Mouse (Mus musculus) heart, embryonic 15.5 days (tissue): ENCODE measurements at regions not wholly inside any gene's neighbourhood (a gene's known extent, or its start where the extent isn't known, plus 50 kb on each side); places are given as distances from the start of the nearest gene placed in this dataset.

ENCODE experiments used
- ATAC-seq: fragments of 200-750 bp; cut with Nextera tagmentation; replicated peaks from 2 replicates; pipeline ENCODE4 v1.8.0; 2017; ENCODE audit warnings: low read depth, moderate TSS enrichment; ENCODE audit not compliant: insufficient number of reproducible peaks, insufficient read depth, low FRiP score
- H3K27ac ChIP-seq: fragments of 300-500 bp; sonication (generic); 2 replicates; pipeline ENCODE4 v1.5.1; 2015; ENCODE audit warnings: mild to moderate bottlenecking, inconsistent platforms
- H3K27me3 ChIP-seq: fragments of 300-500 bp; sonication (generic); 2 replicates; pipeline ENCODE4 v1.6.1; 2015; ENCODE audit warnings: inconsistent platforms
- H3K36me3 ChIP-seq: fragments of 300-500 bp; sonication (generic); 2 replicates; pipeline ENCODE4 v1.6.1; 2015; ENCODE audit warnings: mild to moderate bottlenecking, inconsistent platforms
- H3K4me1 ChIP-seq: fragments of 300-500 bp; sonication (generic); replicated peaks from 2 replicates; pipeline ENCODE4 v1.6.1; 2015; ENCODE audit warnings: inconsistent platforms
- H3K4me2 ChIP-seq: fragments of 300-500 bp; sonication (generic); 2 replicates; pipeline ENCODE4 v1.6.1; 2015; ENCODE audit warnings: inconsistent platforms, mild to moderate bottlenecking, moderate library complexity
- H3K4me3 ChIP-seq: fragments of 300-500 bp; sonication (generic); 2 replicates; pipeline ENCODE4 v1.5.1; 2015; ENCODE audit warnings: mild to moderate bottlenecking, inconsistent platforms
- H3K9ac ChIP-seq: fragments of 300-500 bp; sonication (generic); 2 replicates; pipeline ENCODE4 v1.6.1; 2015; ENCODE audit warnings: mild to moderate bottlenecking, inconsistent platforms
- H3K9me3 ChIP-seq: fragments of 300-500 bp; sonication (generic); replicated peaks from 2 replicates; pipeline ENCODE4 v1.6.1; 2016; ENCODE audit warnings: inconsistent platforms
- WGBS: fragments of 180-500 bp; shearing (Covaris S2); methylation state at CpG from one replicate; pipeline ENCODE4 v1.1.7; 2015; ENCODE audit warnings: mixed read lengths; 5-methylcytosine and 5-hydroxymethylcytosine counted together

- Histone ChIP-seq H3K4me1 (no peaks in the 10 kb centered on the region), H3K4me3 (no peak overlapping the region), H3K36me3 (no peaks in the 10 kb centered on the region), H3K27me3 (no peaks in the 10 kb centered on the region), H3K4me2 (no peak overlapping the region), H3K27ac (no peak overlapping the region), H3K9me3 (no peaks in the 10 kb centered on the region), H3K9ac (no peak overlapping the region)
- no peak for ATAC-seq
- 72% methylated on average over 15 of the region's 15 CpGs for WGBS
Measured at GRCm38 (mm10) chr13:70165511-70166225, 363.5 kb downstream of the Med10 start.

- no peaks in the 10 kb centered on the region for H3K4me1 ChIP-seq
- no peak overlapping the region for H3K27ac ChIP-seq
- 44% methylated on average over 4 of the region's 4 CpGs for whole genome bisulfite sequencing
- no peaks in the 10 kb centered on the region for H3K36me3 ChIP-seq
- no peak overlapping the region for H3K4me3 ChIP-seq
- no peak overlapping the region for H3K9ac ChIP-seq
- H3K4me2 ChIP-seq: no peak overlapping the region
- no peaks in the 10 kb centered on the region for H3K27me3 ChIP-seq
- no peak for ATAC-seq
- no peaks in the 10 kb centered on the region for H3K9me3 ChIP-seq
Measured at GRCm38 (mm10) chr13:70167747-70168146, 365.6 kb downstream of the Med10 start.

GRCm38 (mm10) chr13:70168906-70169305 is 366.7 kb downstream of the Med10 start:
- no peak overlapping the region for H3K9ac ChIP-seq
- H3K9me3 ChIP-seq: no peaks in the 10 kb centered on the region
- H3K4me1 ChIP-seq: no peaks in the 10 kb centered on the region
- H3K36me3 ChIP-seq: no peaks in the 10 kb centered on the region
- WGBS: 77% methylated on average over 3 of the region's 3 CpGs
- H3K27me3 ChIP-seq: no peaks in the 10 kb centered on the region
- H3K4me2 ChIP-seq: no peak overlapping the region
- no peak for ATAC-seq
- H3K4me3 ChIP-seq: no peak overlapping the region
- H3K27ac ChIP-seq: no peak overlapping the region

- 80% methylated on average over 2 of the region's 2 CpGs for WGBS
- Histone ChIP-seq H3K4me3 (no peak overlapping the region), H3K36me3 (no peaks in the 10 kb centered on the region), H3K9ac (no peak overlapping the region), H3K4me2 (no peak overlapping the region), H3K27me3 (no peaks in the 10 kb centered on the region), H3K4me1 (no peaks in the 10 kb centered on the region), H3K9me3 (no peaks in the 10 kb centered on the region), H3K27ac (no peak overlapping the region)
- ATAC-seq: no peak
Measured at GRCm38 (mm10) chr13:70177066-70177465, 374.9 kb downstream of the Med10 start.

GRCm38 (mm10) chr13:70178073-70178491 is 375.9 kb downstream of the Med10 start:
- Histone ChIP-seq H3K9me3 (no peaks in the 10 kb centered on the region), H3K27ac (no peak overlapping the region), H3K27me3 (no peaks in the 10 kb centered on the region), H3K4me1 (no peaks in the 10 kb centered on the region), H3K36me3 (no peaks in the 10 kb centered on the region), H3K4me3 (no peak overlapping the region), H3K4me2 (no peak overlapping the region), H3K9ac (no peak overlapping the region)
- ATAC-seq: no peak
- 47% methylated on average over 8 of the region's 8 CpGs for WGBS

GRCm38 (mm10) chr13:70190978-70191377 is 388.8 kb downstream of the Med10 start:
- no peak for ATAC-seq
- no peaks in the 10 kb centered on the region for H3K27me3 ChIP-seq
- no peaks in the 10 kb centered on the region for H3K36me3 ChIP-seq
- no peak overlapping the region for H3K4me2 ChIP-seq
- 71% methylated on average over 4 of the region's 4 CpGs for WGBS
- no peak overlapping the region for H3K9ac ChIP-seq
- no peak overlapping the region for H3K27ac ChIP-seq
- H3K9me3 ChIP-seq: no peaks in the 10 kb centered on the region
- no peaks in the 10 kb centered on the region for H3K4me1 ChIP-seq
- no peak overlapping the region for H3K4me3 ChIP-seq

GRCm38 (mm10) chr13:70192101-70193025 is 390.2 kb downstream of the Med10 start:
- WGBS: 81% methylated on average over 13 of the region's 13 CpGs
- no peak overlapping the region for H3K27ac ChIP-seq
- no peaks in the 10 kb centered on the region for H3K27me3 ChIP-seq

GRCm38 (mm10) chr13:70193270-70193669 is 391.1 kb downstream of the Med10 start:
- H3K36me3 ChIP-seq: no peaks in the 10 kb centered on the region
- 86% methylated on average over 9 of the region's 9 CpGs for whole genome bisulfite sequencing
- no peak overlapping the region for H3K4me2 ChIP-seq
- no peaks in the 10 kb centered on the region for H3K4me1 ChIP-seq
- H3K4me3 ChIP-seq: no peak overlapping the region
- H3K9me3 ChIP-seq: no peaks in the 10 kb centered on the region
- H3K9ac ChIP-seq: no peak overlapping the region
- ATAC-seq: no peak
- no peak overlapping the region for H3K27ac ChIP-seq
- H3K27me3 ChIP-seq: no peaks in the 10 kb centered on the region

More at GRCm38 (mm10) chr13:70192101-70193025, 390.2 kb downstream of the Med10 start:
- Histone ChIP-seq H3K4me1 (no peaks in the 10 kb centered on the region), H3K4me2 (no peak overlapping the region), H3K9me3 (no peaks in the 10 kb centered on the region), H3K36me3 (no peaks in the 10 kb centered on the region), H3K9ac (no peak overlapping the region), H3K4me3 (no peak overlapping the region)
- ATAC-seq: no peak

- Histone ChIP-seq H3K9ac (no peak overlapping the region), H3K4me2 (no peak overlapping the region), H3K27me3 (no peaks in the 10 kb centered on the region), H3K36me3 (no peaks in the 10 kb centered on the region), H3K4me1 (no peaks in the 10 kb centered on the region), H3K9me3 (no peaks in the 10 kb centered on the region), H3K4me3 (no peak overlapping the region), H3K27ac (no peak overlapping the region)
- 71% methylated on average over 4 of the region's 4 CpGs for WGBS
- ATAC-seq: no peak
Measured at GRCm38 (mm10) chr13:70195854-70196253, 393.7 kb downstream of the Med10 start.

GRCm38 (mm10) chr13:70198638-70199037 is 396.4 kb downstream of the Med10 start:
- Histone ChIP-seq H3K4me2 (no peak overlapping the region), H3K27me3 (no peaks in the 10 kb centered on the region), H3K4me1 (no peaks in the 10 kb centered on the region), H3K9me3 (no peaks in the 10 kb centered on the region), H3K4me3 (no peak overlapping the region), H3K27ac (no peak overlapping the region), H3K9ac (no peak overlapping the region), H3K36me3 (no peaks in the 10 kb centered on the region)
- ATAC-seq: no peak
- 86% methylated on average over 4 of the region's 4 CpGs for WGBS

GRCm38 (mm10) chr13:70199087-70199486 is 396.9 kb downstream of the Med10 start:
- no peak overlapping the region for H3K4me2 ChIP-seq
- H3K4me3 ChIP-seq: no peak overlapping the region
- no peaks in the 10 kb centered on the region for H3K9me3 ChIP-seq
- no peaks in the 10 kb centered on the region for H3K4me1 ChIP-seq
- WGBS: 56% methylated on average over 1 of the region's 1 CpGs
- H3K27me3 ChIP-seq: no peaks in the 10 kb centered on the region
- H3K27ac ChIP-seq: no peak overlapping the region
- no peak overlapping the region for H3K9ac ChIP-seq
- no peak for ATAC-seq
- H3K36me3 ChIP-seq: no peaks in the 10 kb centered on the region
